Comparison of ENCODE assay signal across 8 mouse cellular contexts in the genomic region with DNA sequence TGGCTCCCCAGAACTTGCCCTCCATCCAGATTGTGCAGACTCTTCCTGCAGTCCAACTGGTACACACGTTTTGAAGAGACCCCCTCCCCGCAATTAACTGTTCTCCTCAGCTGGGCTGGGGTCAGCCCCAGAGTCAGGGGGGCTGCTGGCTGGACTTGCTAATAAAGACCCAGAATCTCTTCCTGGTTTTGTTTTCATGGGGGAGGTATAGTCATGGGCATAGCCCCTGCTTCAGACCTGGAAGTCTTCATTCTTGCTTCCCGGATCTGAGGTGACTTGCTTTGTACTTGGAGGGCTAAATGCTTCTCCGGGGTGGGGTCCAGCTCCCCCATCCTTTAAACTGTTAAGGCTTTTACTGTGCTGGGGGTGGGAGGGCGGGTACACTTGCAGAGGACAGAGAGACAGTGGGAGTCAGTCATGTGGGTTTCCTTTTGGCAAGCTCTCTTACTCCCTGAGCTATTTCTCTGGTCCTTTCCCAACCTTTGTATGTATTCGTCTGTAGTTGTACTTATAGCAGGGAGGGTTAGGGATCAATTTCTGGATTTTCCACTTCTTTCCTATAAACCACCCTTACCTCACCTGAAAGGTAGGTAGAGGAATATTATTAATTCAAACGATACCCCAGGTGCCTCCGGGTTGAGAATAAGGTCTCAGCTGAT. TPM values are rescaled to one million over a fixed set of nuclear protein-coding genes. Genes with fewer than 3 reads are reported as not detected.
DNase-seq lines count a peak whose midpoint lies in the region; ATAC-seq and TF ChIP-seq lines count a peak whose summit lies in the region.

A gene (plus strand): TSS at position 205 of the 659 bp plus-strand sequence.

- no peak; the same call in 1 of the 2 replicates for TF ChIP-seq POLR2A in embryonic fibroblast, embryonic 13.5 days (IDR thresholded peaks at IDR 0.05; ENCODE audit: low read depth, low read length)

- DNase-seq in layer of hippocampus, adult 8-10 months (ENCODE audit: low spot score in 2 of 2) = no peak
- no peak for DNase-seq in layer of hippocampus, adult 9-10 months (ENCODE audit: low spot score)
- no peak for DNase-seq in layer of hippocampus, postnatal 14 days (ENCODE audit: low spot score in 2 of 2)
- DNase-seq in midbrain, postnatal 0 days (ENCODE audit: low spot score) = no peak
- DNase-seq in gastrocnemius, postnatal 10 days = no peak
- DNase-seq in right cerebral cortex, postnatal 36 days (ENCODE audit: low spot score in 2 of 2) = no peak
- no peak for DNase-seq in thymus, postnatal 14 days

- ATAC-seq in midbrain, postnatal 0 days (ENCODE audit: low FRiP score) = peak; percentile 0; the same call in 1 of the 2 replicates

- H3K4me1 ChIP-seq in embryonic fibroblast, embryonic 13.5 days (ENCODE audit: control insufficient read depth, insufficient read depth, low read length) = peaks cover 18% of the 10 kb centered on the region; the same call in 1 of the 2 replicates
- peaks cover 36% of the 10 kb centered on the region for H3K4me1 ChIP-seq in midbrain, postnatal 0 days (ENCODE audit: insufficient read depth, low read length)

- H3K9ac ChIP-seq in midbrain, postnatal 0 days (replicated peaks; ENCODE audit: low read length, poor library complexity, severe bottlenecking) = peak within 1 kb of the TSS; percentile 61

- H3K27me3 ChIP-seq in midbrain, postnatal 0 days (ENCODE audit: insufficient read depth, low read length) = no peaks in the 10 kb centered on the region

- TF ChIP-seq CTCF in embryonic fibroblast, embryonic 13.5 days (IDR thresholded peaks at IDR 0.05; ENCODE audit: borderline replicate concordance, insufficient read depth, low read length) = no peak
- no peak for TF ChIP-seq CTCF in midbrain, postnatal 0 days (IDR thresholded peaks at IDR 0.05)

- H3K27ac ChIP-seq in embryonic fibroblast, embryonic 13.5 days (ENCODE audit: insufficient read depth, low read length) = peak within 1 kb of the TSS; percentile 34; the same call in 1 of the 2 replicates
- H3K27ac ChIP-seq in midbrain, postnatal 0 days (ENCODE audit: low read depth, low read length) = peak within 1 kb of the TSS; percentile 99

- H3K4me2 ChIP-seq in midbrain, postnatal 0 days (ENCODE audit: low read depth, low read length, poor library complexity, severe bottlenecking) = peak within 1 kb of the TSS; percentile 88

- H3K4me3 ChIP-seq in embryonic fibroblast, embryonic 13.5 days (ENCODE audit: insufficient read depth, low read length) = no peak within 1 kb of the TSS
- peak within 1 kb of the TSS; percentile 40 for H3K4me3 ChIP-seq in midbrain, postnatal 0 days (ENCODE audit: low read depth, low read length)

- no peaks in the 10 kb centered on the region for H3K9me3 ChIP-seq in midbrain, postnatal 0 days (ENCODE audit: low read length)

- WGBS in midbrain, postnatal 0 days = 15% methylated on average over 8 of the region's 8 CpGs

- H3K36me3 ChIP-seq in midbrain, postnatal 0 days (ENCODE audit: insufficient read depth, low read length) = peaks cover 23% of the 10 kb centered on the region

RNA-seq across cellular contexts. Expression of the gene that starts here (rescaled TPM):
- 100 to 1,000 TPM in 2 of 4 experiments, 10 to 100 TPM in 2; 89.9 to 111 (median 102) TPM for total RNA-seq in layer of hippocampus, adult 8-10 months (2022)
- polyA plus RNA-seq in embryonic fibroblast, embryonic 13.5 days (2011; ENCODE audit: insufficient read length, low read depth, missing spikeins) = 4.7 and 5.5 TPM in 2 replicates
- total RNA-seq in layer of hippocampus, postnatal 14 days (2021) = 10 to 100 TPM; 67.8 to 76.2 TPM
- total RNA-seq in midbrain, postnatal 0 days (2014; rRNA removed) = 44.8 and 49.7 TPM in 2 replicates
- polyA plus RNA-seq in midbrain, postnatal 0 days (2015; fragmentation: Nextera tagmentation; extraction: Ambion mirVana) = 33.2 and 35.9 TPM in 2 replicates
- total RNA-seq in gastrocnemius, postnatal 10 days (2021) = 1 to 10 TPM; 1.9 to 4.4 TPM
